ENCODE assay signal across 8 mouse cellular contexts in the genomic region with DNA sequence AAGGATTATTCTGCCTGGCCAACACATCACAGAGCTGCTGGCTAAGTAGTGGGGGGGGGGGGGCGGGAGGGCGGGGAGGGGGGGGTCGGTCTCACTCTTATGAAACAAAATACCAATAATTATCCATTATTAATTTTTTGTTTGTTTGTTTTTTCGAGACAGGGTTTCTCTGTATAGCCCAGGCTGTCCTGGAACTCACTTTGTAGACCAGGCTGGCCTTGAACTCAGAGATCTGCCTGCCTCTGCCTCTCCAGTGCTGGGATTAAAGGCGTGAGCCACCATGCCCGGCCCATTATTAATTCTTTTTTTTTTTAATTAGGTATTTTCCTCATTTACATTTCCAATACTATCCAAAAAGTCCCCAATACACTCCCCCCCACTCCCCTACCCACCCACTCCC. TPM values are rescaled to one million over a fixed set of nuclear protein-coding genes. Genes with fewer than 3 reads are reported as not detected.
A peak's percentile ranks its signal among the peaks of the same experiment; 100 is the strongest.
DNase-seq lines count a peak whose midpoint lies in the region; ATAC-seq and TF ChIP-seq lines count a peak whose summit lies in the region.
"Not testable (repeated sequence)": the region's sequence is repeated elsewhere in the genome, so short reads cannot be mapped to it uniquely, and the experiment has no call there.

No protein-coding gene starts in this region.

- H3K4me3 ChIP-seq in brown adipose tissue, adult 24 weeks (ENCODE audit: insufficient read depth, low read depth, low read length) = peak overlapping the region; percentile 66
- H3K4me3 ChIP-seq in forebrain, embryonic 12.5 days (replicated peaks) = peak overlapping the region; percentile 86
- peak overlapping the region; percentile 85 for H3K4me3 ChIP-seq in heart, embryonic 15.5 days
- peak overlapping the region; percentile 90 for H3K4me3 ChIP-seq in intestine, embryonic 16.5 days (ENCODE audit: low read length)
- H3K4me3 ChIP-seq in limb, embryonic 14.5 days (replicated peaks; ENCODE audit: low read length) = peak overlapping the region; percentile 75
- H3K4me3 ChIP-seq in lung, embryonic 16.5 days (ENCODE audit: low read length) = peak overlapping the region; percentile 85
- H3K4me3 ChIP-seq in neural tube, embryonic 11.5 days (ENCODE audit: low read depth, low read length) = peak overlapping the region; percentile 80
- peak overlapping the region; percentile 60 for H3K4me3 ChIP-seq in thymus, adult 2 months (ENCODE audit: control insufficient read depth, insufficient read depth, low read length)

- peak overlapping the region; percentile 85 for H3K4me2 ChIP-seq in forebrain, embryonic 12.5 days
- H3K4me2 ChIP-seq in heart, embryonic 15.5 days = peak overlapping the region; percentile 91
- H3K4me2 ChIP-seq in intestine, embryonic 16.5 days (ENCODE audit: low read depth, low read length) = peak overlapping the region; percentile 88
- peak overlapping the region; percentile 83 for H3K4me2 ChIP-seq in limb, embryonic 14.5 days (replicated peaks; ENCODE audit: low read depth, low read length, severe bottlenecking)
- peak overlapping the region; percentile 90 for H3K4me2 ChIP-seq in lung, embryonic 16.5 days (ENCODE audit: low read depth, low read length)
- peak overlapping the region; percentile 62 for H3K4me2 ChIP-seq in neural tube, embryonic 11.5 days (ENCODE audit: low read depth)

- whole genome bisulfite sequencing in forebrain, embryonic 12.5 days = 37% methylated on average over 6 of the region's 6 CpGs
- WGBS in heart, embryonic 15.5 days = 28% methylated on average over 6 of the region's 6 CpGs
- WGBS in intestine, embryonic 16.5 days = 31% methylated on average over 6 of the region's 6 CpGs
- WGBS in limb, embryonic 14.5 days = 33% methylated on average over 6 of the region's 6 CpGs
- 28% methylated on average over 6 of the region's 6 CpGs for WGBS in lung, embryonic 16.5 days
- WGBS in neural tube, embryonic 11.5 days = 33% methylated on average over 6 of the region's 6 CpGs
- 34% methylated on average over 6 of the region's 6 CpGs for WGBS in thymus, adult 2 months

- not testable (repeated sequence) for TF ChIP-seq POLR2A in limb, embryonic 14.5 days (IDR thresholded peaks at IDR 0.05; ENCODE audit: borderline replicate concordance, extremely low read depth, insufficient read depth, insufficient read length); thymus, adult 2 months (IDR thresholded peaks at IDR 0.05; ENCODE audit: control insufficient read depth, extremely low read depth, insufficient read depth, low read length, poor library complexity)

- TF ChIP-seq CTCF in thymus, adult 2 months (IDR thresholded peaks at IDR 0.05; ENCODE audit: borderline replicate concordance, control insufficient read depth, extremely low read depth, insufficient read depth, low read length, poor library complexity) = not testable (repeated sequence)

- H3K27me3 ChIP-seq in forebrain, embryonic 12.5 days; heart, embryonic 15.5 days; intestine, embryonic 16.5 days (replicated peaks; ENCODE audit: control insufficient read depth, insufficient read depth, low read length); limb, embryonic 14.5 days (ENCODE audit: control insufficient read depth, insufficient read depth, low read length); lung, embryonic 16.5 days (ENCODE audit: control insufficient read depth, insufficient read depth, low read depth, low read length); neural tube, embryonic 11.5 days (ENCODE audit: control insufficient read depth, insufficient read depth, low read length); thymus, adult 2 months (ENCODE audit: control insufficient read depth, insufficient read depth, low read length): not testable (repeated sequence)

- peak overlapping the region; percentile 84 for H3K9ac ChIP-seq in forebrain, embryonic 12.5 days
- H3K9ac ChIP-seq in heart, embryonic 15.5 days = 0 out of 2 replicates have a peak overlapping the region, but pooled peaks have one; percentile 79
- H3K9ac ChIP-seq in intestine, embryonic 16.5 days (ENCODE audit: low read depth, low read length) = peak overlapping the region; percentile 92
- peak overlapping the region; percentile 72 for H3K9ac ChIP-seq in limb, embryonic 14.5 days (ENCODE audit: low read depth, low read length, severe bottlenecking)
- H3K9ac ChIP-seq in lung, embryonic 16.5 days (ENCODE audit: low read length) = peak overlapping the region; percentile 85
- peak overlapping the region; percentile 68; the same call in 1 of the 2 replicates for H3K9ac ChIP-seq in neural tube, embryonic 11.5 days (ENCODE audit: low read length)

- H3K27ac ChIP-seq in brown adipose tissue, adult 24 weeks (replicated peaks; ENCODE audit: low read depth, low read length); heart, embryonic 15.5 days; intestine, embryonic 16.5 days (ENCODE audit: low read length); limb, embryonic 14.5 days (replicated peaks; ENCODE audit: low read depth, low read length); lung, embryonic 16.5 days (ENCODE audit: low read length); neural tube, embryonic 11.5 days (ENCODE audit: low read depth, low read length); thymus, adult 2 months (ENCODE audit: control insufficient read depth, insufficient read depth, low read length): not testable (repeated sequence)
- H3K27ac ChIP-seq in forebrain, embryonic 12.5 days = peak overlapping the region; percentile 8; the same call in 1 of the 2 replicates

- not testable (repeated sequence) for H3K9me3 ChIP-seq in forebrain, embryonic 12.5 days; heart, embryonic 15.5 days (replicated peaks); intestine, embryonic 16.5 days (ENCODE audit: control insufficient read depth, low read length); limb, embryonic 14.5 days (ENCODE audit: control insufficient read depth, low read length); lung, embryonic 16.5 days (ENCODE audit: control insufficient read depth, low read length); neural tube, embryonic 11.5 days (ENCODE audit: control insufficient read depth, low read length)

- H3K36me3 ChIP-seq in forebrain, embryonic 12.5 days (replicated peaks) = peaks cover 69% of the 10 kb centered on the region
- peaks cover 54% of the 10 kb centered on the region for H3K36me3 ChIP-seq in heart, embryonic 15.5 days
- H3K36me3 ChIP-seq in intestine, embryonic 16.5 days (ENCODE audit: control insufficient read depth, insufficient read depth, low read length) = peaks cover 14% of the 10 kb centered on the region
- peaks cover 64% of the 10 kb centered on the region for H3K36me3 ChIP-seq in limb, embryonic 14.5 days (ENCODE audit: control insufficient read depth, insufficient read depth, low read length)
- peaks cover 42% of the 10 kb centered on the region for H3K36me3 ChIP-seq in lung, embryonic 16.5 days (ENCODE audit: control insufficient read depth, insufficient read depth, low read length)
- peaks cover 31% of the 10 kb centered on the region for H3K36me3 ChIP-seq in neural tube, embryonic 11.5 days (ENCODE audit: control insufficient read depth, insufficient read depth, low read length)
- H3K36me3 ChIP-seq in thymus, adult 2 months (ENCODE audit: control insufficient read depth, insufficient read depth, low read length) = peaks cover 32% of the 10 kb centered on the region

- H3K4me1 ChIP-seq in brown adipose tissue, adult 24 weeks (ENCODE audit: control insufficient read depth, insufficient read depth, insufficient read length, low read length); forebrain, embryonic 12.5 days; heart, embryonic 15.5 days (replicated peaks); limb, embryonic 14.5 days (ENCODE audit: control insufficient read depth, insufficient read depth, low read length); lung, embryonic 16.5 days (replicated peaks; ENCODE audit: control insufficient read depth, insufficient read depth, low read length); neural tube, embryonic 11.5 days (ENCODE audit: control insufficient read depth, insufficient read depth, low read length); thymus, adult 2 months (replicated peaks; ENCODE audit: control insufficient read depth, insufficient read depth, low read length): not testable (repeated sequence)
- peaks cover 12% of the 10 kb centered on the region for H3K4me1 ChIP-seq in intestine, embryonic 16.5 days (ENCODE audit: control insufficient read depth, insufficient read depth, low read length)

- ATAC-seq in forebrain, embryonic 12.5 days (ENCODE audit: low FRiP score) = peak; percentile 54; the same call in 1 of the 2 replicates
- not testable (repeated sequence) for ATAC-seq in heart, embryonic 15.5 days (replicated peaks; ENCODE audit: insufficient number of reproducible peaks, insufficient read depth, low FRiP score, low read depth); intestine, embryonic 16.5 days; lung, embryonic 16.5 days (ENCODE audit: low read depth); neural tube, embryonic 11.5 days (ENCODE audit: insufficient read depth, low FRiP score, low TSS enrichment)
- ATAC-seq in limb, embryonic 14.5 days (ENCODE audit: low FRiP score, low read depth) = peak; percentile 43; the same call in 1 of the 2 replicates

- not testable (repeated sequence) for DNase-seq in limb, embryonic 14.5 days (ENCODE audit: low spot score); neural tube, embryonic 11.5 days (ENCODE audit: low spot score); thymus, adult 2 months

RNA-seq across cellular contexts. Expression of a gene that starts 0.4 kb away (rescaled TPM):
- 3.1 and 4.5 TPM in 2 replicates for polyA plus RNA-seq in brown adipose tissue, adult 24 weeks (2012; ENCODE audit: insufficient read depth, insufficient read length, missing spikeins)
- polyA plus RNA-seq in forebrain, embryonic 12.5 days (2016; fragmentation: Nextera tagmentation; extraction: Ambion mirVana) = 34.3 and 38.9 TPM in 2 replicates
- polyA plus RNA-seq in heart, embryonic 15.5 days (2015; fragmentation: Nextera tagmentation; extraction: Ambion mirVana) = 16.8 and 19.6 TPM in 2 replicates
- polyA plus RNA-seq in intestine, embryonic 16.5 days (2015; fragmentation: Nextera tagmentation; extraction: Ambion mirVana) = 19.1 and 20.8 TPM in 2 replicates
- 53.2 and 61.3 TPM in 2 replicates for polyA plus RNA-seq in limb, embryonic 14.5 days (2012; rRNA removed)
- polyA plus RNA-seq in limb, embryonic 14.5 days (2014; fragmentation: Nextera tagmentation; extraction: Ambion mirVana) = 22.7 and 30.5 TPM in 2 replicates
- polyA plus RNA-seq in lung, embryonic 16.5 days (2015; fragmentation: Nextera tagmentation; extraction: Ambion mirVana) = 25.3 and 25.6 TPM in 2 replicates
- 26.5 and 26.9 TPM in 2 replicates for polyA plus RNA-seq in neural tube, embryonic 11.5 days (2014; fragmentation: Nextera tagmentation; extraction: Ambion mirVana)
- 59.2 and 60.4 TPM in 2 replicates for polyA plus RNA-seq in thymus, adult 2 months (2012; rRNA removed)

RNA-seq across cellular contexts. Expression of a gene that starts 8.2 kb away (rescaled TPM):
- 49.7 and 61.2 TPM in 2 replicates for polyA plus RNA-seq in brown adipose tissue, adult 24 weeks (2012; ENCODE audit: insufficient read depth, insufficient read length, missing spikeins)
- 167 and 173 TPM in 2 replicates for polyA plus RNA-seq in forebrain, embryonic 12.5 days (2016; fragmentation: Nextera tagmentation; extraction: Ambion mirVana)
- polyA plus RNA-seq in heart, embryonic 15.5 days (2015; fragmentation: Nextera tagmentation; extraction: Ambion mirVana) = 72.3 and 82.9 TPM in 2 replicates
- 80.4 and 88.4 TPM in 2 replicates for polyA plus RNA-seq in intestine, embryonic 16.5 days (2015; fragmentation: Nextera tagmentation; extraction: Ambion mirVana)
- 217 and 222 TPM in 2 replicates for polyA plus RNA-seq in limb, embryonic 14.5 days (2012; rRNA removed)
- polyA plus RNA-seq in limb, embryonic 14.5 days (2014; fragmentation: Nextera tagmentation; extraction: Ambion mirVana) = 120 and 124 TPM in 2 replicates
- 112 and 117 TPM in 2 replicates for polyA plus RNA-seq in lung, embryonic 16.5 days (2015; fragmentation: Nextera tagmentation; extraction: Ambion mirVana)
- 126 and 145 TPM in 2 replicates for polyA plus RNA-seq in neural tube, embryonic 11.5 days (2014; fragmentation: Nextera tagmentation; extraction: Ambion mirVana)
- polyA plus RNA-seq in thymus, adult 2 months (2012; rRNA removed) = 216 and 228 TPM in 2 replicates

RNA-seq across cellular contexts. Expression of a gene that starts 8.3 kb away (rescaled TPM):
- 75.4 and 83.9 TPM in 2 replicates for polyA plus RNA-seq in brown adipose tissue, adult 24 weeks (2012; ENCODE audit: insufficient read depth, insufficient read length, missing spikeins)
- polyA plus RNA-seq in forebrain, embryonic 12.5 days (2016; fragmentation: Nextera tagmentation; extraction: Ambion mirVana) = 120 and 123 TPM in 2 replicates
- 103 and 111 TPM in 2 replicates for polyA plus RNA-seq in heart, embryonic 15.5 days (2015; fragmentation: Nextera tagmentation; extraction: Ambion mirVana)
- polyA plus RNA-seq in intestine, embryonic 16.5 days (2015; fragmentation: Nextera tagmentation; extraction: Ambion mirVana) = 102 and 105 TPM in 2 replicates
- polyA plus RNA-seq in limb, embryonic 14.5 days (2012; rRNA removed) = 106 and 108 TPM in 2 replicates
- 72.3 and 78.9 TPM in 2 replicates for polyA plus RNA-seq in limb, embryonic 14.5 days (2014; fragmentation: Nextera tagmentation; extraction: Ambion mirVana)
- 94.7 and 98.6 TPM in 2 replicates for polyA plus RNA-seq in lung, embryonic 16.5 days (2015; fragmentation: Nextera tagmentation; extraction: Ambion mirVana)
- 113 and 117 TPM in 2 replicates for polyA plus RNA-seq in neural tube, embryonic 11.5 days (2014; fragmentation: Nextera tagmentation; extraction: Ambion mirVana)
- 50.5 and 55.2 TPM in 2 replicates for polyA plus RNA-seq in thymus, adult 2 months (2012; rRNA removed)

RNA-seq across cellular contexts. Expression of a gene that starts 20.2 kb away (rescaled TPM):
- polyA plus RNA-seq in brown adipose tissue, adult 24 weeks (2012; ENCODE audit: insufficient read depth, insufficient read length, missing spikeins) = 0.79 and 3.7 TPM in 2 replicates
- polyA plus RNA-seq in forebrain, embryonic 12.5 days (2016; fragmentation: Nextera tagmentation; extraction: Ambion mirVana) = 1.3 TPM in 2 replicates
- 0.60 and 1.7 TPM in 2 replicates for polyA plus RNA-seq in heart, embryonic 15.5 days (2015; fragmentation: Nextera tagmentation; extraction: Ambion mirVana)
- polyA plus RNA-seq in intestine, embryonic 16.5 days (2015; fragmentation: Nextera tagmentation; extraction: Ambion mirVana) = 0.86 and 1.1 TPM in 2 replicates
- polyA plus RNA-seq in limb, embryonic 14.5 days (2012; rRNA removed) = 4.1 and 5.6 TPM in 2 replicates
- polyA plus RNA-seq in limb, embryonic 14.5 days (2014; fragmentation: Nextera tagmentation; extraction: Ambion mirVana) = 1.2 and 1.4 TPM in 2 replicates
- 4.2 and 4.4 TPM in 2 replicates for polyA plus RNA-seq in lung, embryonic 16.5 days (2015; fragmentation: Nextera tagmentation; extraction: Ambion mirVana)
- 0.41 and 1.4 TPM in 2 replicates for polyA plus RNA-seq in neural tube, embryonic 11.5 days (2014; fragmentation: Nextera tagmentation; extraction: Ambion mirVana)
- 39.1 and 51.0 TPM in 2 replicates for polyA plus RNA-seq in thymus, adult 2 months (2012; rRNA removed)

RNA-seq across cellular contexts. Expression of a gene that starts 28.1 kb away (rescaled TPM):
- 6.7 and 7.8 TPM in 2 replicates for polyA plus RNA-seq in brown adipose tissue, adult 24 weeks (2012; ENCODE audit: insufficient read depth, insufficient read length, missing spikeins)
- 29.2 and 30.6 TPM in 2 replicates for polyA plus RNA-seq in forebrain, embryonic 12.5 days (2016; fragmentation: Nextera tagmentation; extraction: Ambion mirVana)
- polyA plus RNA-seq in heart, embryonic 15.5 days (2015; fragmentation: Nextera tagmentation; extraction: Ambion mirVana) = 14.3 and 16.7 TPM in 2 replicates
- polyA plus RNA-seq in intestine, embryonic 16.5 days (2015; fragmentation: Nextera tagmentation; extraction: Ambion mirVana) = 14.8 and 15.9 TPM in 2 replicates
- polyA plus RNA-seq in limb, embryonic 14.5 days (2012; rRNA removed) = 36.7 and 43.2 TPM in 2 replicates
- polyA plus RNA-seq in limb, embryonic 14.5 days (2014; fragmentation: Nextera tagmentation; extraction: Ambion mirVana) = 16.4 and 20.1 TPM in 2 replicates
- 18.7 and 22.1 TPM in 2 replicates for polyA plus RNA-seq in lung, embryonic 16.5 days (2015; fragmentation: Nextera tagmentation; extraction: Ambion mirVana)
- 25.4 and 26.2 TPM in 2 replicates for polyA plus RNA-seq in neural tube, embryonic 11.5 days (2014; fragmentation: Nextera tagmentation; extraction: Ambion mirVana)
- polyA plus RNA-seq in thymus, adult 2 months (2012; rRNA removed) = 46.3 and 47.4 TPM in 2 replicates
